Mouse (Mus musculus): ENCODE measurements around the gene Polr3c. TPM values are rescaled to one million over a fixed set of nuclear protein-coding genes. Genes with fewer than 3 reads are reported as not detected.
"Not testable (repeated sequence)": the region's sequence is repeated elsewhere in the genome, so short reads cannot be mapped to it uniquely, and the experiment has no call there.

The Polr3c gene
- total RNA-seq, 2 experiments from 2014 or later, result 23.6 to 24.5 TPM

GRCm38 (mm10) chr3:96679159-96679674 lies 48.2 kb downstream of the Polr3c start:
- DNase-seq (ENCODE audit: low spot score in 2 of 2), result no peak

GRCm38 (mm10) chr3:96678456-96678855 lies 49.0 kb downstream of the Polr3c start:
- no peak for DNase-seq (ENCODE audit: low spot score in 2 of 2)

GRCm38 (mm10) chr3:96675690-96676089 lies 51.7 kb downstream of the Polr3c start:
- no peak for DNase-seq (ENCODE audit: low spot score in 2 of 2)

- DNase-seq (ENCODE audit: low spot score in 2 of 2), result no peak
Measured at GRCm38 (mm10) chr3:96675171-96675570, 52.3 kb downstream of the Polr3c start.

- peak in 1 of 2 experiments; percentile 24 for DNase-seq (ENCODE audit: low spot score in 2 of 2)
Measured at GRCm38 (mm10) chr3:96674442-96674841, 53.0 kb downstream of the Polr3c start.

GRCm38 (mm10) chr3:96673514-96673913 lies 53.9 kb downstream of the Polr3c start:
- DNase-seq (ENCODE audit: low spot score in 2 of 2), result no peak

GRCm38 (mm10) chr3:96671519-96671918 lies 55.9 kb downstream of the Polr3c start:
- no peak for DNase-seq (ENCODE audit: low spot score in 2 of 2)

- peak; percentile 58 to 79 for DNase-seq (ENCODE audit: low spot score in 2 of 2)
Measured at GRCm38 (mm10) chr3:96669727-96670468, 57.5 kb downstream of the Polr3c start, which contains the start of gene Ankrd35. TSS of gene Ankrd35 (plus strand) at chr3:96670131.

- DNase-seq (ENCODE audit: low spot score in 2 of 2), result no peak
Measured at GRCm38 (mm10) chr3:96668424-96669067, 58.9 kb downstream of the Polr3c start.

- DNase-seq (ENCODE audit: low spot score in 2 of 2), result no peak
Measured at GRCm38 (mm10) chr3:96667316-96667715, 60.1 kb downstream of the Polr3c start.

- DNase-seq (ENCODE audit: low spot score in 2 of 2), result no peak
Measured at GRCm38 (mm10) chr3:96666916-96667315, 60.5 kb downstream of the Polr3c start.

- not testable (repeated sequence) for DNase-seq (ENCODE audit: low spot score in 2 of 2)
Measured at GRCm38 (mm10) chr3:96665732-96666363, 61.6 kb downstream of the Polr3c start.

- DNase-seq (ENCODE audit: low spot score in 2 of 2), result peak; percentile 61 to 85
Measured at GRCm38 (mm10) chr3:96663432-96664239, 63.8 kb downstream of the Polr3c start.

- no peak for DNase-seq (ENCODE audit: low spot score in 2 of 2)
Measured at GRCm38 (mm10) chr3:96662731-96663316, 64.6 kb downstream of the Polr3c start.

Other genes with a start within 250 kb of the Polr3c start
- gene Hfe2, start 202.5 kb downstream of the Polr3c start, total RNA-seq (2021), result 100 to 1,000 TPM; 283 to 297 TPM
- gene Txnip, start 169.7 kb downstream of the Polr3c start, total RNA-seq (2021), result 100 to 1,000 TPM; 318 to 360 TPM
- gene Gm16253, start 150.6 kb downstream of the Polr3c start, total RNA-seq (2021), result 1 to 10 TPM; 1.5 TPM
- 10 to 100 TPM; 32.4 to 34.2 TPM for gene Polr3gl, start 133.4 kb downstream of the Polr3c start, total RNA-seq (2021)
- 1 to 10 TPM; 1.9 TPM for gene Ankrd34a, start 131.0 kb downstream of the Polr3c start, total RNA-seq (2021)
- gene Lix1l, start 126.5 kb downstream of the Polr3c start, total RNA-seq (2021), result 10 to 100 TPM; 41.8 to 42.9 TPM
- 10 to 100 TPM; 67.3 to 77.2 TPM for gene Rbm8a, start 97.7 kb downstream of the Polr3c start, total RNA-seq (2021)
- gene Pex11b, start 92.3 kb downstream of the Polr3c start, total RNA-seq (2021), result 10 to 100 TPM; 28.8 to 30.8 TPM
- under 1 TPM; 0.31 to 0.61 TPM for gene Gm42957, start 92.2 kb downstream of the Polr3c start, total RNA-seq (2021)
- gene Itga10, start 82.0 kb downstream of the Polr3c start, total RNA-seq (2021), result 1 to 10 TPM; 5.6 to 6.8 TPM
- 1 to 10 TPM; 2.0 to 2.6 TPM for gene Ankrd35, start 57.5 kb downstream of the Polr3c start, total RNA-seq (2021)
- 10 to 100 TPM; 30.7 to 33.3 TPM for gene Pias3, start 31.2 kb downstream of the Polr3c start, total RNA-seq (2021)
- gene Nudt17, start 19.1 kb downstream of the Polr3c start, total RNA-seq (2021), result 1 to 10 TPM; 1.3 to 1.7 TPM
- 10 to 100 TPM; 45.1 to 50.6 TPM for gene Rnf115, start within 50 bp of the Polr3c start, total RNA-seq (2021)
- gene Pdzk1, start 101.7 kb upstream of the Polr3c start, total RNA-seq (2021), result under 1 TPM in 1 of 2 experiments, not detected in 1; 0.21 TPM
- not detected for gene Cd160, start 101.7 kb upstream of the Polr3c start, total RNA-seq (2021)
- 1 to 10 TPM; 9.1 to 9.3 TPM for gene Gja5, start 177.1 kb upstream of the Polr3c start, total RNA-seq (2021)
- 10 to 100 TPM; 21.1 to 23.6 TPM for gene Gpr89, start 177.7 kb upstream of the Polr3c start, total RNA-seq (2021)
- gene Gja8, start 198.4 kb upstream of the Polr3c start, total RNA-seq (2021), result not detected